Mouse (Mus musculus): ENCODE results near the gene Ndufs2. TPM values are rescaled to one million over a fixed set of nuclear protein-coding genes. Genes with fewer than 3 reads are reported as not detected.
A peak's percentile ranks its signal among the peaks of the same experiment; 100 is the strongest.

Ndufs2 gene
- polyA plus RNA-seq (2015; fragmentation: Nextera tagmentation; extraction: Ambion mirVana) = 217 and 252 TPM in 2 replicates

DNA sequence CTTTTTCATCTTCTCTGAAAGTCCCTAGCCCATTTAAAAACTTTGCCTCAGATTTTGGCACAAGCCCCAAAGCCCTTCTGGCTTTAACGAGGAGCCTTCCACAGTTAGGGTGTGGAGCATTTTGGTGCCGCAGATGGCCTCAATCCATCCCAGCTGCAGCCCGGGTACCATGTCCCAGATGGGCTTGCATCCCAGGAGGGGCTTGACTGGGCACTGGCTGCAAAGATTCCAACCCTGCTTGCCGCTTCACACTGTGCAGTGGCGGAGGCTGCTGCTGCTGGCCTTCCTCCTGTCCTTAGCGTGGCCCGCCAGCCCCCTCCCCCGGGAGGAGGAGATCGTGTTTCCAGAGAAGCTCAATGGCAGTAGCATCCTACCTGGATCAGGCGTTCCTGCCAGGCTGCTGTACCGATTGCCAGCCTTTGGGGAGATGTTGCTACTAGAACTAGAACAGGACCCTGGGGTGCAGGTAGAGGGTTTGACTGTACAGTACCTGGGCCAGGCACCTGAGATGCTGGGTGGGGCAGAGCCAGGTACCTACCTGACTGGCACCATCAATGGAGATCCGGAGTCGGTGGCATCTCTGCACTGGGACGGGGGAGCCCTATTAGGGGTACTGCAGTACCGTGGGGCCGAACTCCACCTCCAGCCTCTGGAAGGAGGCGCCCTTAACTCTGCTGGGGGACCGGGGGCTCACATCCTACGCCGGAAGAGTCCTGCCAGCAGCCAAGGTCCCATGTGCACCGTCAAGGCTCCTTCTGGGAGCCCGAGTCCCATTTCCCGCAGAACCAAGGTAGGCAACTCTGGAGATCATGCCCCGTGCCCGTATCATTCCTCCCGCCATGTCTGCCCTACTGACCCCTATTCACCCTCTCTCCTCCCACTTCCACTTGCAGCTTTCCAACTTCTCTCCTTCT lies at the start of gene Ndufs2:
Gene Ndufs2 (minus strand): TSS at position 709 of the 914 bp plus-strand sequence.
- Histone ChIP-seq H3K4me2 (peak within 1 kb of the TSS; percentile 58), H3K9ac (peak within 1 kb of the TSS; percentile 29), H3K27me3 (no peaks in the 10 kb centered on the region), H3K4me3 (peak within 1 kb of the TSS; percentile 41), H3K27ac (peak within 1 kb of the TSS; percentile 91), H3K36me3 (peaks cover 18% of the 10 kb centered on the region), H3K4me1 (peaks cover 65% of the 10 kb centered on the region), H3K9me3 (no peaks in the 10 kb centered on the region)
- WGBS = 13% methylated on average over 26 of the region's 26 CpGs
- peak; percentile 19; the same call in 1 of the 2 replicates for ATAC-seq (ENCODE audit: insufficient number of reproducible peaks, low FRiP score, low TSS enrichment, low read depth)

- 61% methylated on average over 3 of the region's 3 CpGs for WGBS
- H3K27ac ChIP-seq = no peak overlapping the region
These were observed 47.0 kb upstream of the Ndufs2 start for GRCm38 (mm10) chr1:171298226-171298625.

GRCm38 (mm10) chr1:171295063-171295402 lies 43.8 kb upstream of the Ndufs2 start:
- peaks cover 9% of the 10 kb centered on the region for H3K27me3 ChIP-seq
- H3K4me2 ChIP-seq = peak overlapping the region; percentile 63
- H3K36me3 ChIP-seq = peaks cover under 1% of the 10 kb centered on the region
- peak overlapping the region; percentile 71 for H3K4me3 ChIP-seq
- peak overlapping the region; percentile 98 for H3K27ac ChIP-seq
- no peak overlapping the region for H3K9ac ChIP-seq
- WGBS = 19% methylated on average over 3 of the region's 3 CpGs
- no peaks in the 10 kb centered on the region for H3K9me3 ChIP-seq
- ATAC-seq (ENCODE audit: insufficient number of reproducible peaks, low FRiP score, low TSS enrichment, low read depth) = no peak
- peaks cover 10% of the 10 kb centered on the region; the same call in 1 of the 2 replicates for H3K4me1 ChIP-seq

More at GRCm38 (mm10) chr1:171298226-171298625, 47.0 kb upstream of the Ndufs2 start:
- no peak overlapping the region for H3K4me3 ChIP-seq
- H3K4me2 ChIP-seq = no peak overlapping the region
- H3K27me3 ChIP-seq = peaks cover 9% of the 10 kb centered on the region
- no peaks in the 10 kb centered on the region for H3K36me3 ChIP-seq
- ATAC-seq (ENCODE audit: insufficient number of reproducible peaks, low FRiP score, low TSS enrichment, low read depth) = no peak
- H3K4me1 ChIP-seq = peaks cover 7% of the 10 kb centered on the region; the same call in 1 of the 2 replicates
- H3K9ac ChIP-seq = no peak overlapping the region
- no peaks in the 10 kb centered on the region for H3K9me3 ChIP-seq

DNA sequence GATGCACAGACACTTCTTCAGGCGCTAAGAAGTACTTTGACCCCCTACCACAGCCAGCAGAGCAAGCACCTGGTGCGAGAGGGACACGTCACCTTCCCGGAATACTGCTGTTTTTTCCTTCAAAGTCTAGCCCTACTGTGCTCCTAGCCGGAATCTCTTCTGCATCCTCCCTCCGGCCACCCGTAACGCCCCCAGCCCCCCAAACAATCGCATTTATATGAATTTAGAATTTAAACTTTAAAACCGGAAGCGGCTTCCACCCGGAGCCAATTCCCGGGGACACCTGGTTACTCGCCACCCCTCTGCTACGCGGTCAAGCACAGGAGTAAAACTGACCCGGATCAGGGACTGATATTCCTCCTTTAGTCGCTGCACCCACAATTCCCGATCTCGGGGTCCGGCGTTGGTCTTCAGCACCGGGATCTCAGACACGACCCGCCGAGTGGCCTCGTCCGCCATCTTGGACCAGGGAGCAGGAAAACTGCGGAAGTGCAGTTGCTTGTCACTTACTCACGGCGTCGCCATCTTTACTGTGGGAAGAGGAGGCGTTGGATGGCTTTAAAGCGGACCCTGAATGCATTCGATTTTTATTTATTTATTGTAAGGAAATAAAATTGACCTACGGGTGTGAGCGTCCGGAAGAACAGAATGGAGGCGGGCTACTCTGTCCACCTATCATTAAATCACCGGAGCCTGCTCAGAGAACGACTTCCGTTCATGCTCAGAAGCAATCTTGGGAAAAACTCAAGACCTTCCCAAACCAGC lies 43.3 kb upstream of the Ndufs2 start, which contains the start of gene Ufc1:
Gene Ufc1 (minus strand): TSS at position 727 of the 765 bp plus-strand sequence.
- Histone ChIP-seq H3K4me1 (peaks cover 10% of the 10 kb centered on the region; the same call in 1 of the 2 replicates), H3K36me3 (peaks cover 6% of the 10 kb centered on the region), H3K9me3 (no peaks in the 10 kb centered on the region), H3K4me3 (peak within 1 kb of the TSS; percentile 71), H3K27me3 (peaks cover 9% of the 10 kb centered on the region), H3K9ac (peak within 1 kb of the TSS; percentile 79), H3K27ac (peak within 1 kb of the TSS; percentile 98), H3K4me2 (peak within 1 kb of the TSS; percentile 63)
- ATAC-seq (ENCODE audit: insufficient number of reproducible peaks, low FRiP score, low TSS enrichment, low read depth) = peak; percentile 81
- WGBS = under 1% methylated on average over 42 of the region's 42 CpGs

GRCm38 (mm10) chr1:171293906-171294297 lies 42.7 kb upstream of the Ndufs2 start:
- Histone ChIP-seq H3K27ac (peak overlapping the region; percentile 98), H3K9ac (peak overlapping the region; percentile 79), H3K27me3 (peaks cover 9% of the 10 kb centered on the region), H3K9me3 (no peaks in the 10 kb centered on the region), H3K36me3 (peaks cover 12% of the 10 kb centered on the region), H3K4me2 (peak overlapping the region; percentile 63), H3K4me1 (peaks cover 10% of the 10 kb centered on the region; the same call in 1 of the 2 replicates), H3K4me3 (peak overlapping the region; percentile 71)
- ATAC-seq (ENCODE audit: insufficient number of reproducible peaks, low FRiP score, low TSS enrichment, low read depth) = no peak
- 26% methylated on average over 5 of the region's 5 CpGs for WGBS

DNA sequence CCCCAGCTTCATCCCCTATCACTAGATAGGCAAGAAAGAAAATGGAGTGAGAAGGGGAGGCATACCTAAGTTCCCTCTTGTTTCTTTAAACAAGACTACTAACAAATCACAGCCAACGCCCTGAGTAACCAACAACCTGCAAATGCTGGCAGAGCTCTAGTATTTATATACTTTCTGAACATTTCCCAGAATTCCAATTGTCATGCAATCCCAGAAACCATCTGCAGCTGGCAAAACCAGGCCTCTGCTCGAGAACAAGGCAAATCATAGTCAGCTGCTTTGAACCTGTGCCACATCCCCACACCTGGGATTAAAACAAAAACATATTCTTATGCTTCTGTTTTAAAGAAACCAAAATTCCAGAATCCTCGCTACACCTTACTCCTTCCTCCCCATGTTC lies 42.2 kb upstream of the Ndufs2 start:
- Histone ChIP-seq H3K9me3 (no peaks in the 10 kb centered on the region), H3K27ac (peak overlapping the region; percentile 98), H3K27me3 (peaks cover 5% of the 10 kb centered on the region), H3K4me1 (peaks cover 12% of the 10 kb centered on the region; the same call in 1 of the 2 replicates), H3K9ac (no peak overlapping the region), H3K4me3 (peak overlapping the region; percentile 71), H3K36me3 (peaks cover 15% of the 10 kb centered on the region), H3K4me2 (peak overlapping the region; percentile 63)
- WGBS = 66% methylated on average over 3 of the region's 3 CpGs
- ATAC-seq (ENCODE audit: insufficient number of reproducible peaks, low FRiP score, low TSS enrichment, low read depth) = no peak

GRCm38 (mm10) chr1:171288328-171288727 lies 37.1 kb upstream of the Ndufs2 start:
- WGBS = 55% methylated on average over 4 of the region's 4 CpGs
- H3K27me3 ChIP-seq = no peaks in the 10 kb centered on the region
- ATAC-seq (ENCODE audit: insufficient number of reproducible peaks, low FRiP score, low TSS enrichment, low read depth) = no peak
- peaks cover 48% of the 10 kb centered on the region for H3K36me3 ChIP-seq
- no peaks in the 10 kb centered on the region for H3K9me3 ChIP-seq
- H3K4me2 ChIP-seq = peak overlapping the region; percentile 60
- H3K4me3 ChIP-seq = peak overlapping the region; percentile 95; the same call in 1 of the 2 replicates
- peak overlapping the region; percentile 54; the same call in 1 of the 2 replicates for H3K27ac ChIP-seq
- no peak overlapping the region for H3K9ac ChIP-seq
- peaks cover 42% of the 10 kb centered on the region for H3K4me1 ChIP-seq

GRCm38 (mm10) chr1:171287136-171288081 lies 36.2 kb upstream of the Ndufs2 start, which contains the start of gene Usp21:
Usp21 (minus strand) TSS chr1:171287991.
- peak within 1 kb of the TSS; percentile 91 for H3K27ac ChIP-seq
- peak within 1 kb of the TSS; percentile 60 for H3K4me2 ChIP-seq
- WGBS = under 1% methylated on average over 49 of the region's 49 CpGs
- H3K36me3 ChIP-seq = peaks cover 56% of the 10 kb centered on the region
- H3K27me3 ChIP-seq = no peaks in the 10 kb centered on the region
- ATAC-seq (ENCODE audit: insufficient number of reproducible peaks, low FRiP score, low TSS enrichment, low read depth) = peak; percentile 89
- H3K9me3 ChIP-seq = no peaks in the 10 kb centered on the region
- peak within 1 kb of the TSS; percentile 96 for H3K9ac ChIP-seq
- peak within 1 kb of the TSS; percentile 95 for H3K4me3 ChIP-seq
- peaks cover 37% of the 10 kb centered on the region for H3K4me1 ChIP-seq

DNA sequence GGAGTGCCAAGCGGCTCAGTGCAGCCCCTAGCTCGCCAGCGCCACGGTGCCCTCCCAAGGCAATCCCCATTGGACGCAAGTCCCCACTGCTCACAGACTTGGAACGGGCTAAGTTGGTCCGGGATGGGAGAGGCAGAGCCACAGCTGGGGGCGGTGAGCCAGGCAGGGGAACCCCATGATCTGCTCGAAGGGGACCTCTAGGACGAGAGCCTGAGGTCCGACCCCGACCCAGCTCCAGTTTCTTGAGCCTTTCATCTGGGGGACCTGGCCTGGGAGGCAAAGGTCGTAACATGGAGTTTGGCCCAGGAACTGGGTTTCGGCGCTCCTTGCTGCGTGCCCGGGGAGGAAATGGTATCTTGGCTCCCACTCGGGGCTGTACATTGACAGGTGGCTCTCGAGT lies 35.3 kb upstream of the Ndufs2 start:
- Histone ChIP-seq H3K4me1 (peaks cover 43% of the 10 kb centered on the region), H3K9me3 (no peaks in the 10 kb centered on the region), H3K4me3 (peak overlapping the region; percentile 95), H3K36me3 (peaks cover 60% of the 10 kb centered on the region), H3K27me3 (no peaks in the 10 kb centered on the region), H3K27ac (no peak overlapping the region), H3K9ac (no peak overlapping the region), H3K4me2 (peak overlapping the region; percentile 60)
- 92% methylated on average over 19 of the region's 19 CpGs for WGBS
- no peak for ATAC-seq (ENCODE audit: insufficient number of reproducible peaks, low FRiP score, low TSS enrichment, low read depth)

DNA sequence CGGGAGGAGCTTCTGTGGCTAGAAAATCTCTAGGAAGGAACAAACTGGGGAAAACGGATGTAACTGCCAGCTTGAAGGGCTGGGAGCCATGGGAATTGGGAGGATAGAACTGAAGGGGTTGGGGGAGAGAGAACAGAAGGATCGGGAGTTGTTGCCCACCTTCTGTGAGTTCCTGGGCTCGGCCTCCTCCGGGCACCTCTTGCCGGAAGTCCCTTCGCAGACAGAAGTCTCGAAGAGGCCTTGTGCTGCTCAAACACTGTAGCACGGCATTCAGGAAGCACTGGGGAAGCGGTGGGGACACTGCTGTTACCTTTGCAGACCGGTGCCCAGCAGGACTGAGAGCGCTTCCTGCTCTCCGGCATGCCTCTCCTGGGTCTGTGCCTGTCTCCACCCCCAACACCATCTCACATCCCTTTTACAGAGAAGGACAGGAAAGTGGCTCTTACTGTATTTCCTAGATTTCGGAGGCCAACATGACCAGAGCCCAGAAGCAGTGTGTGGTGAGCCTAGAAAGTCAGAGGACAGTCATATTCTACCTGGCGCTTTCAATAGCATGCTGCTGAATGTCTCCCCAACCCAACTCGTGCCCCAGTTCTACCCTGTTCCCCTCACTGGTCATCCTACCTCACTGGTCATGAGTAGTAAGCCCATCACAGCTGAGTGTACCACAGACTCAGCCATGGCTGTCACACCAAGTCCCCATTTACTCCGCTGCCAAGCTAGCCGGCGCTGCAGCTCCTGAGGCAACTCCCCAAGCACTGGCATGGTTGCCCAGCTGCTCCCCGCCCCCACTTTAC lies 34.1 kb upstream of the Ndufs2 start:
- peaks cover 60% of the 10 kb centered on the region for H3K36me3 ChIP-seq
- no peak overlapping the region for H3K27ac ChIP-seq
- H3K4me2 ChIP-seq = no peak overlapping the region
- no peaks in the 10 kb centered on the region for H3K27me3 ChIP-seq
- H3K9me3 ChIP-seq = no peaks in the 10 kb centered on the region
- ATAC-seq (ENCODE audit: insufficient number of reproducible peaks, low FRiP score, low TSS enrichment, low read depth) = no peak
- peaks cover 45% of the 10 kb centered on the region for H3K4me1 ChIP-seq
- no peak overlapping the region for H3K4me3 ChIP-seq
- whole genome bisulfite sequencing = 84% methylated on average over 20 of the region's 20 CpGs
- H3K9ac ChIP-seq = no peak overlapping the region

Measured in limb, embryonic 15.5 days (tissue).